Mouse (Mus musculus) stomach, postnatal 0 days (tissue): ENCODE measurements around the gene Fhit.

Source experiments
- CTCF ChIP-seq: IDR thresholded peaks from 2 replicates; pipeline ENCODE4 v1.5.1; 2016; ENCODE audit warnings: antibody characterized with exemption, low read depth, mild to moderate bottlenecking, moderate library complexity
- EP300 ChIP-seq: optimal IDR thresholded peaks from 2 replicates; pipeline ENCODE3; 2016; ENCODE audit warnings: antibody characterized with exemption

GRCm38 (mm10) chr14:9658445-9658844, 1503.4 kb downstream of the Fhit start:
- TF ChIP-seq CTCF, result no peak
- TF ChIP-seq EP300, result no peak
